Mouse (Mus musculus) kidney, embryonic 14.5 days (tissue): Measurements from ENCODE around the gene Ehhadh. TPM values are rescaled to one million over a fixed set of nuclear protein-coding genes. Genes with fewer than 3 reads are reported as not detected.
"Not testable (repeated sequence)": the region's sequence is repeated elsewhere in the genome, so short reads cannot be mapped to it uniquely, and the experiment has no call there.

Experiments used
- ATAC-seq: fragments of 200-750 bp; cut with Nextera tagmentation; 2 replicates; pipeline ENCODE4 v1.8.0; 2017; ENCODE audit warnings: moderate number of reproducible peaks, mild to moderate bottlenecking, moderate TSS enrichment, moderate library complexity; ENCODE audit not compliant: low FRiP score, low TSS enrichment
- H3K27ac ChIP-seq: fragments of 300-500 bp; sonication (generic); 2 replicates; pipeline ENCODE4 v1.5.1; 2014; ENCODE audit warnings: low read depth, mild to moderate bottlenecking, low read length, moderate library complexity, mixed read lengths
- H3K27me3 ChIP-seq: fragments of 300-500 bp; sonication (generic); 2 replicates; pipeline ENCODE4 v1.6.1; 2014; ENCODE audit warnings: mild to moderate bottlenecking, low read length; ENCODE audit not compliant: control insufficient read depth, insufficient read depth
- H3K36me3 ChIP-seq: fragments of 300-500 bp; sonication (generic); 2 replicates; pipeline ENCODE4 v1.6.1; 2014; ENCODE audit warnings: low read length, mixed read lengths; ENCODE audit not compliant: control insufficient read depth, insufficient read depth
- H3K4me1 ChIP-seq: fragments of 300-500 bp; sonication (generic); 2 replicates; pipeline ENCODE4 v1.6.1; 2014; ENCODE audit warnings: low read length, mixed read lengths; ENCODE audit not compliant: control insufficient read depth, insufficient read depth
- H3K4me2 ChIP-seq: fragments of 300-500 bp; sonication (generic); replicated peaks from 2 replicates; pipeline ENCODE4 v1.6.1; 2014; ENCODE audit warnings: low read depth, mild to moderate bottlenecking, low read length
- H3K4me3 ChIP-seq: fragments of 300-500 bp; sonication (generic); 2 replicates; pipeline ENCODE4 v1.5.1; 2014; ENCODE audit warnings: mild to moderate bottlenecking, low read length
- H3K9ac ChIP-seq: fragments of 300-500 bp; sonication (generic); 2 replicates; pipeline ENCODE4 v1.6.1; 2014; ENCODE audit warnings: low read depth, mild to moderate bottlenecking, low read length, moderate library complexity
- H3K9me3 ChIP-seq: fragments of 300-500 bp; sonication (generic); 2 replicates; pipeline ENCODE4 v1.6.1; 2016; ENCODE audit warnings: low read length; ENCODE audit not compliant: control insufficient read depth
- WGBS: fragments of 180-500 bp; shearing (Covaris S2); extraction: QIAGEN DNeasy Blood & Tissue Kit; methylation state at CpG from one replicate; pipeline ENCODE4 v1.1.7; 2014; 5-methylcytosine and 5-hydroxymethylcytosine counted together
- polyA plus RNA-seq: library from polyadenylated mRNA; unstranded; fragments of >200 nt; fragmentation: Nextera tagmentation; extraction: Ambion mirVana; gene quantifications from 2 replicates; pipeline ENCODE4 v1.2.1, GENCODE M21; 2014

The Ehhadh gene
- polyA plus RNA-seq, 1 experiment from 2014 or later = 1.9 TPM

- H3K27ac ChIP-seq = no peak overlapping the region
- H3K4me2 ChIP-seq = no peak overlapping the region
- no peaks in the 10 kb centered on the region for H3K27me3 ChIP-seq
- WGBS = 70% methylated on average over 6 of the region's 6 CpGs
- no peak overlapping the region for H3K4me3 ChIP-seq
- H3K9ac ChIP-seq = no peak overlapping the region
- H3K9me3 ChIP-seq = no peaks in the 10 kb centered on the region
- H3K36me3 ChIP-seq = no peaks in the 10 kb centered on the region
- ATAC-seq = no peak
- H3K4me1 ChIP-seq = peaks cover 3% of the 10 kb centered on the region; the same call in 1 of the 2 replicates
These were observed 25.7 kb upstream of the Ehhadh start for GRCm38 (mm10) chr16:21813164-21813834.

- not testable (repeated sequence) for H3K9me3 ChIP-seq, H3K27me3 ChIP-seq, H3K4me1 ChIP-seq, H3K4me3 ChIP-seq, H3K4me2 ChIP-seq, H3K27ac ChIP-seq, H3K9ac ChIP-seq, H3K36me3 ChIP-seq, ATAC-seq
- 92% methylated on average over 7 of the region's 7 CpGs for WGBS
These were observed 20.2 kb upstream of the Ehhadh start for GRCm38 (mm10) chr16:21807786-21808185.

DNA sequence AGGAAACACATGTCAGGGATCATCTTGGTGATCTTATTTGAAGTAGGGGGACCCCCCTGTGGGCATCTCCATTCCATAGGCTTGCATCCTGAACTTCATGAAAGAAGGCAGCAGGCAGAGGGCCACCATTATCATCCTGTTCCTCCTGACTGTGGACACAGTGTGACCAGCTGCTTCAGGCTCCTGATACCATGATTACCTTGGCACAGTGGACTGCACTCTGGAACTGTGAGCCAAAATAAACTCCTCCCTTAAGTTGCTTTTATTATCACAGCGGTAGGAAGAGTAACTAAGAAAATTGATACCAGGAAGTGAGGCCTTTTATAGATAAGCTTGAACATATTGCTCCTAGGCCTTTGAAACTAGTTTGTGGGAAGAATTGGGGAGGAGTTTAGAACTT, 19.3 kb upstream of the Ehhadh start:
- H3K9me3 ChIP-seq = no peaks in the 10 kb centered on the region
- H3K27me3 ChIP-seq = no peaks in the 10 kb centered on the region
- no peaks in the 10 kb centered on the region for H3K4me1 ChIP-seq
- no peak overlapping the region for H3K4me3 ChIP-seq
- ATAC-seq = no peak
- peaks cover under 1% of the 10 kb centered on the region; the same call in 1 of the 2 replicates for H3K36me3 ChIP-seq
- H3K4me2 ChIP-seq = no peak overlapping the region
- WGBS = 68% methylated on average over 1 of the region's 1 CpGs
- no peak overlapping the region for H3K27ac ChIP-seq
- no peak overlapping the region for H3K9ac ChIP-seq

DNA sequence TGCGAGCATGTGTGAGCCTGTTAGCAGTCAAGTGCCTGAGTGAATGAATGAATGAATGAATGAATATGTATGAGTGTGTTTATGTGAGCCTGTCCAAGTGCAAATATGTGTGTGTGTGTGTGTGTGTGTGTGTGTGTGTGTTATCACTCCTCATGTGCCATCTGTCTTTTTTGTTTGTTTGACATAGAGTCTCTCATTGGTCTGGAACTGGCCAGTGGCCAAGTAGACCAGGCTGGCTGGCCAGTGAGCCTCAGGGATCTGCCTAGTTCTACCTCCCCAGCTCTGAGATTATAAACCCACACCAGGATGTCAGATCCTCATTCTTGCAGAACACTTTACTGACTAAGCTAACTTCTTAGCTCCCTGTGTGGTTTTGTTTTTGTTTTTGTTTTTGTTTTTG, 16.7 kb upstream of the Ehhadh start:
- H3K4me2 ChIP-seq = no peak overlapping the region
- 89% methylated on average over 1 of the region's 1 CpGs for WGBS
- H3K9me3 ChIP-seq = no peaks in the 10 kb centered on the region
- no peaks in the 10 kb centered on the region for H3K27me3 ChIP-seq
- no peak overlapping the region for H3K4me3 ChIP-seq
- H3K27ac ChIP-seq = no peak overlapping the region
- no peak for ATAC-seq
- H3K9ac ChIP-seq = no peak overlapping the region
- H3K36me3 ChIP-seq = peaks cover 10% of the 10 kb centered on the region; the same call in 1 of the 2 replicates
- H3K4me1 ChIP-seq = no peaks in the 10 kb centered on the region

- Histone ChIP-seq H3K4me3 (peak overlapping the region; percentile 61), H3K4me1 (0 out of 2 replicates have a peak, but pooled peaks cover 4% of the 10 kb centered on the region), H3K27me3 (no peaks in the 10 kb centered on the region), H3K9me3 (no peaks in the 10 kb centered on the region), H3K9ac (0 out of 2 replicates have a peak overlapping the region, but pooled peaks have one; percentile 70), H3K36me3 (peaks cover 3% of the 10 kb centered on the region; the same call in 1 of the 2 replicates), H3K27ac (no peak overlapping the region), H3K4me2 (peak overlapping the region; percentile 92)
- ATAC-seq = no peak
- 20% methylated on average over 5 of the region's 5 CpGs for WGBS
These were observed 7.5 kb upstream of the Ehhadh start for GRCm38 (mm10) chr16:21795071-21795470.

DNA sequence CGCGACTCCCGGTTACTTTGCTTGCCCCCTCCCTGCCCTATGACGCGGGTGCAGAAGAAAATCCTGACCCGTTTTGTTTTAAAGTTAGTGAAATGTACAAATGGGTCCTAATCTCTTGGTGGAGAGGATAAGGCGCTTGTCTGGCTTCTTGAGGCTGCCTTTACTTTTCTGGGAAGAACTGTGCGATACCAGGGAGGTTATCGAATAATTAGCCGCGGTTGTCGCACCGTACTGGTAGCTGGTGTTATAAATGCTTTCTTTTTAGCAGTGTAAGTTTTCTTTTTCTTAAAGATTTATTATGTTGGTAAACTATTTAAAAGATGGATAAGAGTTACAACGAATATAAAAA, 7.1 kb upstream of the Ehhadh start:
- Histone ChIP-seq H3K27me3 (no peaks in the 10 kb centered on the region), H3K4me3 (peak overlapping the region; percentile 61), H3K9ac (peak overlapping the region; percentile 70), H3K9me3 (no peaks in the 10 kb centered on the region), H3K4me1 (0 out of 2 replicates have a peak, but pooled peaks cover 4% of the 10 kb centered on the region), H3K27ac (no peak overlapping the region), H3K4me2 (peak overlapping the region; percentile 92), H3K36me3 (peaks cover 3% of the 10 kb centered on the region; the same call in 1 of the 2 replicates)
- WGBS = 2% methylated on average over 14 of the region's 14 CpGs
- ATAC-seq = no peak

DNA sequence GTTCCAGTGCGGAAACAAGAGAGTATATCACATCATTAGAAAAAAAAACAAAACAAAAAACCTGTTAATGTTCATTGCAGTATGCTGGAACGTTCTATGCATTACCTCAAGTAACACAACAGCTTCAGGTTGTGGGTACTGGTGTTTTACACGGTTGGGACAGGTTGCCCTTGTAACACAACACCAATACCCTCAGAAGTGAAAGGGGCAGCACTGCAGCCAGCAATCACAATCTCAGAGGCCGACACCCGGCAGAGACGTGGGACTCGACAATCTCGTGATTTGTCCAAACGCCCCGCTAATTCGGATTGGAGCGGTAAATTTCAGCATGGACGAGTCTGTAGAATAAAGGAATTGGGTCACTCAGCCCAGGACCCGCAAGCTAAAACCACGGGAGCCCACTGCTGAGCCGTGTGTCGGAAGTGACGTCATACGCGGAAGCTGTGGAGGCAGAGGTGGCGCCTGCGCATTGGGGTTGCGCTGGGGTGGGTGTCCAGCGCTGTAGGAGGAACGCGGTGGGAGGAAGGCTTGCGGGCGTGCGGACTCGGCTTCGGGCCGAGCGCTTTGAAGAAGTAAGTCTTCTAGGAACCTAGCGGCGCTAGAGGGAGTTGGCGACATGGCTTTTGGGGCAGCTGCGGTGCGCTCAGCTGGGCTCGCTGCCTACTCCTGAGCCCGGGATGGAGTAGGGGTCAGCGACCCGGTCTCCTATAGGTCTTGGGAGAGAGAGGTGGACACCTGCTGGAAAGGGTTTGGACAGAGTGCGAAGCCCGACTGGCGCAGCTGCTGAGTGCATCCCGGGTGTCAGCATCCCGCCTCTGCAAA, 6.5 kb upstream of the Ehhadh start, which contains the start of gene Map3k13:
TSS of gene Map3k13 (plus strand) at position 472 of the 822 bp plus-strand sequence.
- Histone ChIP-seq H3K27me3 (no peaks in the 10 kb centered on the region), H3K9ac (peak within 1 kb of the TSS; percentile 70), H3K4me2 (peak within 1 kb of the TSS; percentile 92), H3K27ac (peak within 1 kb of the TSS; percentile 57), H3K4me3 (peak within 1 kb of the TSS; percentile 61), H3K4me1 (0 out of 2 replicates have a peak, but pooled peaks cover 4% of the 10 kb centered on the region), H3K36me3 (no peaks in the 10 kb centered on the region), H3K9me3 (no peaks in the 10 kb centered on the region)
- ATAC-seq = peak; percentile 99
- WGBS = 3% methylated on average over 47 of the region's 47 CpGs

DNA sequence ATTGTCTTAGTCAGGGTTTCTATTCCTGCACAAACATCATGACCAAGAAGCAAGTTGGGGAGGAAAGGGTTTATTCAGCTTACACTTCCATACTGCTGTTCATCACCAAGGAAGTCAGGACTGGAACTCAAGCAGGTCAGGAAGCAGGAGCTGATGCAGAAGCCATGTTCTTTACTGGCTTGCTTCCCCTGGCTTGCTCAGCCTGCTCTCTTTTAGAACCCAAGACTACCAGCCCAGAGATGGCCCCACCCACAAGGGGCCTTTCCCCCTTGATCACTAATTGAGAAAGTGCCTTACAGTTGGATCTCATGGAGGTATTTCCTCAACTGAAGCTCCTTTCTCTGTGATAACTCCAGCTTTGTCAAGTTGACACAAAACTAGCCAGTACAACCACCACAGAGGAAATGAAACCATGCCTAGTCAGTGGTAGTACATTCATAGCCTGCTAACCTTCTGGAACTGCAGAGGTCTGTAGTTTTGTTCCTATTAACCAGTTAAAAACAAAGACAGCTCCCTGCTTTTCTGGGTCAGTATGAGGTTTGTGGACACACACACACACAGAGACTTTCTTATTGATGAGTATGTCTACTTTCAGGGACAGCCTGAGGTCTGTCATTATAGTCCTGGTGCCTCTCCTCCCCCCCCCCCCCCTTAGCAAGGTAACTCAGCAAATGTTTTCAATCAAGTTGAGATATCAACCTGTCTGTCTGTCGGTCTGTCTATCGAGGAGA, 5.6 kb upstream of the Ehhadh start:
- ATAC-seq, H3K36me3 ChIP-seq, H3K27ac ChIP-seq, H3K4me1 ChIP-seq, H3K27me3 ChIP-seq, H3K9me3 ChIP-seq: not testable (repeated sequence)
- Histone ChIP-seq H3K4me2 (peak overlapping the region; percentile 92), H3K4me3 (peak overlapping the region; percentile 61), H3K9ac (peak overlapping the region; percentile 70; the same call in 1 of the 2 replicates)
- WGBS = 49% methylated on average over 2 of the region's 2 CpGs
